Mouse (Mus musculus): Measurements from ENCODE around the gene Taok3. TPM values are rescaled to one million over a fixed set of nuclear protein-coding genes. Genes with fewer than 3 reads are reported as not detected.

Taok3 gene
- polyA plus RNA-seq (2015; fragmentation: Nextera tagmentation; extraction: Ambion mirVana), result 57.6 and 57.7 TPM in 2 replicates

- Histone ChIP-seq H3K4me1 (replicated peaks) (peaks cover 26% of the 10 kb centered on the region), H3K4me3 (peak within 1 kb of the TSS; percentile 84), H3K9me3 (no peaks in the 10 kb centered on the region), H3K4me2 (peak within 1 kb of the TSS; percentile 85), H3K36me3 (no peaks in the 10 kb centered on the region), H3K27me3 (0 out of 2 replicates have a peak, but pooled peaks cover 6% of the 10 kb centered on the region), H3K27ac (replicated peaks) (peak within 1 kb of the TSS; percentile 49), H3K9ac (peak within 1 kb of the TSS; percentile 64)
- ATAC-seq (ENCODE audit: low FRiP score, low read depth), result peak; percentile 92
- WGBS, result 0% methylated on average over 66 of the region's 74 CpGs
These were observed at the start of gene Taok3 for GRCm38 (mm10) chr5:117119777-117120488. TSS of gene Taok3 (plus strand) at chr5:117120129.

- Histone ChIP-seq H3K9ac (peak overlapping the region; percentile 5; the same call in 1 of the 2 replicates), H3K4me2 (peak overlapping the region; percentile 48), H3K36me3 (peaks cover 18% of the 10 kb centered on the region), H3K9me3 (no peaks in the 10 kb centered on the region), H3K27ac (replicated peaks) (no peak overlapping the region), H3K4me1 (replicated peaks) (peaks cover 9% of the 10 kb centered on the region), H3K4me3 (peak overlapping the region; percentile 11; the same call in 1 of the 2 replicates), H3K27me3 (no peaks in the 10 kb centered on the region)
- WGBS, result 4% methylated on average over 13 of the region's 13 CpGs
- peak; percentile 27; the same call in 1 of the 2 replicates for ATAC-seq (ENCODE audit: low FRiP score, low read depth)
These were observed 32.2 kb upstream of the Taok3 start for GRCm38 (mm10) chr5:117087718-117088117.

GRCm38 (mm10) chr5:117089147-117089546 lies 30.8 kb upstream of the Taok3 start:
- H3K27me3 ChIP-seq, result no peaks in the 10 kb centered on the region
- H3K4me3 ChIP-seq, result no peak overlapping the region
- no peaks in the 10 kb centered on the region for H3K9me3 ChIP-seq
- H3K27ac ChIP-seq (replicated peaks), result no peak overlapping the region
- no peak overlapping the region for H3K4me2 ChIP-seq
- H3K9ac ChIP-seq, result no peak overlapping the region
- ATAC-seq (ENCODE audit: low FRiP score, low read depth), result no peak
- WGBS, result 65% methylated on average over 3 of the region's 3 CpGs
- H3K4me1 ChIP-seq (replicated peaks), result peaks cover 9% of the 10 kb centered on the region
- H3K36me3 ChIP-seq, result peaks cover 30% of the 10 kb centered on the region

- 31% methylated on average over 6 of the region's 6 CpGs for WGBS
- ATAC-seq (ENCODE audit: low FRiP score, low read depth), result no peak
These were observed 30.1 kb upstream of the Taok3 start for GRCm38 (mm10) chr5:117089786-117090185.

GRCm38 (mm10) chr5:117094431-117094830 lies 25.5 kb upstream of the Taok3 start:
- Histone ChIP-seq H3K27me3 (no peaks in the 10 kb centered on the region), H3K27ac (replicated peaks) (no peak overlapping the region), H3K9me3 (no peaks in the 10 kb centered on the region), H3K36me3 (peaks cover 42% of the 10 kb centered on the region), H3K4me3 (no peak overlapping the region), H3K4me2 (no peak overlapping the region), H3K4me1 (replicated peaks) (peaks cover 14% of the 10 kb centered on the region), H3K9ac (no peak overlapping the region)
- ATAC-seq (ENCODE audit: low FRiP score, low read depth), result peak; percentile 57
- 40% methylated on average over 7 of the region's 7 CpGs for WGBS

More at GRCm38 (mm10) chr5:117089786-117090185, 30.1 kb upstream of the Taok3 start:
- peaks cover 31% of the 10 kb centered on the region for H3K36me3 ChIP-seq
- H3K4me1 ChIP-seq (replicated peaks), result peaks cover 12% of the 10 kb centered on the region
- H3K27me3 ChIP-seq, result no peaks in the 10 kb centered on the region
- no peak overlapping the region for H3K4me3 ChIP-seq
- H3K9ac ChIP-seq, result no peak overlapping the region
- H3K27ac ChIP-seq (replicated peaks), result no peak overlapping the region
- H3K9me3 ChIP-seq, result no peaks in the 10 kb centered on the region
- H3K4me2 ChIP-seq, result no peak overlapping the region

- H3K4me1 ChIP-seq (replicated peaks), result peaks cover 14% of the 10 kb centered on the region
- H3K4me3 ChIP-seq, result no peak overlapping the region
- no peak overlapping the region for H3K4me2 ChIP-seq
- no peaks in the 10 kb centered on the region for H3K9me3 ChIP-seq
- ATAC-seq (ENCODE audit: low FRiP score, low read depth), result no peak
- no peak overlapping the region for H3K27ac ChIP-seq (replicated peaks)
- H3K9ac ChIP-seq, result no peak overlapping the region
- peaks cover 49% of the 10 kb centered on the region for H3K36me3 ChIP-seq
- WGBS, result 48% methylated on average over 3 of the region's 3 CpGs
- no peaks in the 10 kb centered on the region for H3K27me3 ChIP-seq
These were observed 23.2 kb upstream of the Taok3 start for GRCm38 (mm10) chr5:117096716-117097115.

GRCm38 (mm10) chr5:117099008-117099407 lies 20.9 kb upstream of the Taok3 start:
- WGBS, result 93% methylated on average over 5 of the region's 5 CpGs
- Histone ChIP-seq H3K9ac (no peak overlapping the region), H3K27me3 (no peaks in the 10 kb centered on the region), H3K9me3 (no peaks in the 10 kb centered on the region), H3K27ac (replicated peaks) (no peak overlapping the region), H3K4me1 (replicated peaks) (peaks cover 14% of the 10 kb centered on the region), H3K4me3 (no peak overlapping the region), H3K36me3 (peaks cover 36% of the 10 kb centered on the region), H3K4me2 (no peak overlapping the region)
- ATAC-seq (ENCODE audit: low FRiP score, low read depth), result no peak

- H3K9me3 ChIP-seq, result no peaks in the 10 kb centered on the region
- no peak for ATAC-seq (ENCODE audit: low FRiP score, low read depth)
- H3K27me3 ChIP-seq, result no peaks in the 10 kb centered on the region
- H3K27ac ChIP-seq (replicated peaks), result no peak overlapping the region
- peaks cover 10% of the 10 kb centered on the region for H3K4me1 ChIP-seq (replicated peaks)
- peaks cover 41% of the 10 kb centered on the region for H3K36me3 ChIP-seq
- no peak overlapping the region for H3K4me3 ChIP-seq
- WGBS, result 92% methylated on average over 11 of the region's 11 CpGs
- H3K4me2 ChIP-seq, result no peak overlapping the region
- H3K9ac ChIP-seq, result no peak overlapping the region
These were observed 20.2 kb upstream of the Taok3 start for GRCm38 (mm10) chr5:117099742-117100141.

- H3K36me3 ChIP-seq, result peaks cover 65% of the 10 kb centered on the region
- no peaks in the 10 kb centered on the region for H3K9me3 ChIP-seq
- H3K9ac ChIP-seq, result no peak overlapping the region
- H3K4me2 ChIP-seq, result no peak overlapping the region
- H3K27ac ChIP-seq (replicated peaks), result no peak overlapping the region
- WGBS, result 94% methylated on average over 20 of the region's 20 CpGs
- no peaks in the 10 kb centered on the region for H3K4me1 ChIP-seq (replicated peaks)
- H3K4me3 ChIP-seq, result no peak overlapping the region
- no peak for ATAC-seq (ENCODE audit: low FRiP score, low read depth)
- H3K27me3 ChIP-seq, result no peaks in the 10 kb centered on the region
These were observed 16.6 kb upstream of the Taok3 start for GRCm38 (mm10) chr5:117103194-117103929.

- Histone ChIP-seq H3K4me3 (no peak overlapping the region), H3K9ac (no peak overlapping the region), H3K4me1 (replicated peaks) (no peaks in the 10 kb centered on the region), H3K36me3 (peaks cover 59% of the 10 kb centered on the region), H3K27me3 (no peaks in the 10 kb centered on the region), H3K4me2 (no peak overlapping the region), H3K27ac (replicated peaks) (no peak overlapping the region), H3K9me3 (no peaks in the 10 kb centered on the region)
- no peak for ATAC-seq (ENCODE audit: low FRiP score, low read depth)
- 95% methylated on average over 12 of the region's 12 CpGs for WGBS
These were observed 15.6 kb upstream of the Taok3 start for GRCm38 (mm10) chr5:117104329-117104728.

- Histone ChIP-seq H3K27ac (replicated peaks) (no peak overlapping the region), H3K27me3 (no peaks in the 10 kb centered on the region), H3K9ac (no peak overlapping the region), H3K36me3 (peaks cover 54% of the 10 kb centered on the region), H3K4me1 (replicated peaks) (no peaks in the 10 kb centered on the region), H3K4me2 (no peak overlapping the region), H3K4me3 (no peak overlapping the region), H3K9me3 (no peaks in the 10 kb centered on the region)
- 68% methylated on average over 9 of the region's 9 CpGs for WGBS
- ATAC-seq (ENCODE audit: low FRiP score, low read depth), result no peak
These were observed 14.2 kb upstream of the Taok3 start for GRCm38 (mm10) chr5:117105761-117106160.

- WGBS, result 95% methylated on average over 13 of the region's 13 CpGs
- ATAC-seq (ENCODE audit: low FRiP score, low read depth), result no peak
- H3K4me2 ChIP-seq, result no peak overlapping the region
- no peak overlapping the region for H3K27ac ChIP-seq (replicated peaks)
- no peak overlapping the region for H3K4me3 ChIP-seq
- no peaks in the 10 kb centered on the region for H3K27me3 ChIP-seq
- H3K9me3 ChIP-seq, result no peaks in the 10 kb centered on the region
- no peaks in the 10 kb centered on the region for H3K4me1 ChIP-seq (replicated peaks)
- H3K36me3 ChIP-seq, result peaks cover 60% of the 10 kb centered on the region
- H3K9ac ChIP-seq, result no peak overlapping the region
These were observed 11.6 kb upstream of the Taok3 start for GRCm38 (mm10) chr5:117108292-117108691.
